Mouse (Mus musculus): ENCODE results near the gene Slc25a23. TPM values are rescaled to one million over a fixed set of nuclear protein-coding genes. Genes with fewer than 3 reads are reported as not detected.

The Slc25a23 gene
- 6.7 TPM for polyA plus RNA-seq (2017; shearing (Covaris generic))

DNA sequence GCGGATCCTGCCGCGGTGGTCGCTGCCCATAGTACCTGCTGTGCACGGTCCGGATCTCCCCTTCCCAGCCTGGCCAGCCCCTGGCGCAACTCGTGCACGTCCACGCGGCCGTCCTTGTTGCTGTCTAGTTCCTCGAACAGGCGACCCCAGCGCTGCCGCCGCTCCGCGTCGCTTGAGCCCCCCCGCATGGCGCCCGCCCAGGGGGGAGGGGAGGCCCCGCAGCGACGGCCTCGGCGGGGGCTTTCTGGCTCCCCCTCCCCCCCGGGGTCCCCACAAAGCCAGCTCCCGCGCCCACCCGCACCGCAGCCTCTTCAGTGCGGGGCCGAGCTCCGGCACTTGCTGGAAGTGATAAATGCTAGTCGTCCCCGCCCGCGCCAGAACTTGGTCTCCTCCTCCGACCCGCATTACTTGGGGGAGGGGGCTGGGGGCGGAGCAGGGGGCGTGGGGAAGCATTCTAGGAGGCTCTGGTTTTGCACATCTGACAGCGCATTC is at the start of gene Slc25a23:
Slc25a23 (minus strand) TSS at position 378 of the 492 bp plus-strand sequence.

DNA sequence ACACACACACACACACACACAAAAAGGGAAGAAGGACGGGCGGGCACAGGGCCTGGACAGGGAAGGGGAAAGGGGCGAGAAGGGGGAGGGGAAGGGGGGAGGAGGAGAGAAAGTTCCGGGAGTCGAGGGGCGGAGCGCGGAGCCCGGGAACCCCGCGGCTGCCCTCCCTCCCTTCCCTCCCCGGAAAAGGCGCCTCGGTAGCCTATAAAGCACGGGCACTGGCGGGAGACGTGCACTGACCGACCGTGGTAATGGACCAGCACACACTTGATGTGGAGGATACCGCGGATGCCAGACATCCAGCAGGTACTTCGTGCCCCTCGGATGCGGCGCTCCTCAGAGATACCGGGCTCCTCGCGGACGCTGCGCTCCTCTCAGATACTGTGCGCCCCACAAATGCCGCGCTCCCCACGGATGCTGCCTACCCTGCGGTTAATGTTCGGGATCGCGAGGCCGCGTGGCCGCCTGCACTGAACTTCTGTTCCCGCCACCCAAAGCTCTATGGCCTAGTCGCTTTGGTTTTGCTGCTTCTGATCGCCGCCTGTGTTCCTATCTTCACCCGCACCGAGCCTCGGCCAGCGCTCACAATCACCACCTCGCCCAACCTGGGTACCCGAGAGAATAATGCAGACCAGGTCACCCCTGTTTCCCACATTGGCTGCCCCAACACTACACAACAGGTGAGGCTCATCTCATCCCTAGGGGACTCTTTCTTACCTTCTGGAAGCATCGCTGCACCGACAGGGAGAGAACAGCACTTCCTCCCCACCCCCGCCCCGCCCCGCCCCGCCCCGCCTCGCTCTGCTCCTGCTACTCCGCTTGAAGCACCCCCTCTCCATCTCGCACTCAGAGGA is 45.7 kb upstream of the Slc25a23 start, which contains the start of gene Tnfsf9:
Tnfsf9 (plus strand) TSS at position 145 of the 854 bp plus-strand sequence.

DNA sequence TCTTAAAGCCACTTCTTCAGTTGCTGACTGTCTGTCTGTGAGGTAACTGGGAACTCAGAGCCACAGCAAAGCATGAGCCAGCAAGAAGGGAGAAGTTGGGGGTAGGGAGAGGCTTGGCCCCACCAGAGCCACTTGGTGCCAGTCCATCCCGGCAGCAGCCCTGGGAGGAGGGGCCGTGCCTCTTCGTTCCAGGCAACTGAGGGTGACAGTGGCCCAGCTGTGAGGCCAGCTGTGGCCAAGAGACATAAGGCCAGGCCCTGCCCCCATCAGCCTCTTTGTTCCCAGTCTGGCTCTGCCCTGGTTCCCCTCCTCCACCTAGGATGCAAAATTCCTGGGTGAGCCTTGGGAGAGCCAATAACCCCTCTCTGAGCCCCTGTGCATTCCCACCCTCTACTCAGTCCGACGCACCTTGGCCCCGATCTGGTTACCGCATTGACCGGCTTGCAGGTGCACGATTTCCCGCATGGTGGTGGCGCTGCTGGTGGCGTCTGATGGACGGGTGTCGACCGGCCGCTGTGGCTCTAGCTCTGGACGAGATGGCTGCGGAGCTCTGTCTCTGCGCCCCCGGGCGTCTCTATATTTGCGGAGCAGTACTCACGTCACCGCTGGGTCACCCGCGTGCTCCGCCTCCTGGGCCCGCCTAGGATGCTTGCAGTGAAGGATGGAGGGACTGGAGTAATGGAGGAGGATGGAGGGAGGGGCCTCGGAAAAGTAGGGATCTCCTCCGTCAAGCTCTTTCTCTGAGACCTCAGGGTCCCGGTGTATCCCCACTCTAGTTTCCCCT is 27.6 kb upstream of the Slc25a23 start, which contains the start of gene Tubb4a:
Tubb4a (minus strand) TSS at position 734 of the 784 bp plus-strand sequence.

DNA sequence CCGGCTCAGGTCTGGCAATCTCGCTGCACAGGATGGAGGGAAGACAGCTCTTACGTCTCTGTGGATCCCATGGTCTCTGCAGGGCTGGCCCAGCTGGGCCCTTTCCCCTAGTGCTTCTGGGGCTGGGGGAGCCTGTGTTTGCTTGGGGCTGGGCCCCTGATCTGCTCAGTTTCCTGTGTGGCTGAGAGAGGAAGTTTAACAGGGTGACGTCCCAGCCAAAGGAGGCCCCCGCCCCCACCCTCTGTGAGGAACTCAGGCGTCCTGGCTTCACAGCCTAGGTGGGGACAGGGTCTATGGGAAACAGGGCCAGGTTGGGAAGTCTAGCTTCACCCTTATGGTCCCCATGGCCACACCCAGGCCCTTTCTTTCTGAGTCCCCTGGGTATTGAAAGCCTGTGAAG is 18.7 kb upstream of the Slc25a23 start, which contains the start of gene Dennd1c:
Dennd1c (minus strand) TSS at position 179 of the 400 bp plus-strand sequence.

DNA sequence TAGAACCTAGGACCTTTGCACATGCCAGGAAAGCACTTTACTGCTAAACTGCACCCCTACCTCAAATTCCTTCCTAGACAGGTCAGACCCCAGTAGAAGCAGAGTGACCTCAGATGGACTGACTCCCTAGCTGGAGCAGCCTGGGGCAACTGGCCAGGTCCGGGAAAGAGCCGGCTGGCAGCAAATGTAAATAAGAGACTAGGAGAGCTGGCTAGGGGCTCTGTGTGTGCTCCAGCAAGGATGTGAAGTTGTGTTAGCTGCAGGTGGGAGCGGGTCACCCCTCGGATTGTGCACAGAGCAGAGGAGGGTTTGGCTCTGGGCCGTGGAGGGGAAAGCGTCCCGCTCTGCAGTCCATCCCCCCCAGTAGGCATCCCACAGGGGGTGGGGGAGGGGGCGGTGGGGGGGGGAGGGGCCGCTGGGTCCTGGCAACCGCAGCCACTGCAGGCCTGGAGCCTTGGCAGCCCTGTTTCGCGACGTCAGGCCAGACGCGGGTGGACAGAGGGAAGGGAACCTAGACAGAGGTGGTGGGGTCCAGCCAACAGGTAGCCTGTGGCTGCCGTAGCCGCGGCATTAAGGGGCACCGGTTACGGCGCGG is 675 bp downstream of the Slc25a23 start, which contains the start of gene Crb3:
Crb3 (plus strand) TSS at position 215 of the 595 bp plus-strand sequence.

DNA sequence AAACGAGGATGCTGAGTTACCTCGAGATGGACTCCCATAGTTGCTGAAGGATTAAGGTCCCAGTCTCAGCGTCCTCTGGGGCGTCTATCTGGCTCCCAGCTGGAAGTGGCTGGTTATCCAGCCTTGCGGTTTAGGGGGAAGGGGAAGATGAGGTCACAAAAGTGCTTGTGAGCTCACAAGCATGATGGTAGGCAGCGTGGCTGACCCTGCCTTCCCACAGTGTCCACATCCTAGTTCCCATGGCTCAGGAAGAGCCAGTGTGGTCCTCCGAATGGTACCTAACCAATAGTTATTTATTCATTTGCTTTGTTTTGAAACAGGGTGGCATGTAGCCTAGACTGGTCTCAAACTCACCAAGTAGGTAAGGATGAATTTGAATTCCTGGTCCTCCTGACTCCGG is 18.1 kb downstream of the Slc25a23 start, which contains the start of gene Slc25a41:
Slc25a41 (minus strand) TSS at position 101 of the 400 bp plus-strand sequence.

DNA sequence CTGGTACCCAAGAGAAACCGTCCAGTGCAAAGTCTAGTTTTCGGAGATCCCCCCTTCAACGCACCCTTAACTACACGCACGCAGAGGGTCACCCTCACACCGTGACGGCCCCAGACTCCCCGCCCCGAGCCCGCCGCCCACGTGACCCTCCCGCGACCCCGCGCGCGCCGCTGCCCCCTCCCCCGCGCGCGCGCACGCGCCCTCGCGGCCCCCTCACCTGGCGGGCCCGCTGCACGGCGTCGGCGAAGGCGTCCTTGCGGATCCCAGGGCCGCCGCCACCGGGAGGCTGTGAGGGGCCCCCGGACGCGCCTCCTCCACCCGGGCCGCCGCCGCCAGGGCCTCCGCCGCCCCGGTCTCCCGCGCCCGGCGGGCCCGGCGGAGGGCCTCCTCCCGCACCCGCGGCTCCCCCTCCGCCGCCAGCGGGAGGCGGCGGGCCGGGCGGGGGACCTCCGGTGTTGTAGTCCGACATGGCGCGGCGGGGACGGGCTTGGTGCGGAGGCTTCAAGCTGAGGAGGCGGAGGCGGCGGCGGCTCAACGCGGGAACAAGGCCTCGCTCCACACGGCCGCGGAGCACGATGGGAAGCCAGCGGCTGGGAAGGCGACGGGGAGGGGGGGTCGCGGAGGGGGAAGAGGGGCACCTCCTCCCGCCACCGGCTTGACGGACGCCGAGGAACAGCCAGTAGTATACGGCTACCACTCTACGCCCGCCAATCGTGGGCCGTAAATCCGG is 28.6 kb downstream of the Slc25a23 start, which contains the start of gene Khsrp:
Khsrp (minus strand) TSS at position 592 of the 730 bp plus-strand sequence.

DNA sequence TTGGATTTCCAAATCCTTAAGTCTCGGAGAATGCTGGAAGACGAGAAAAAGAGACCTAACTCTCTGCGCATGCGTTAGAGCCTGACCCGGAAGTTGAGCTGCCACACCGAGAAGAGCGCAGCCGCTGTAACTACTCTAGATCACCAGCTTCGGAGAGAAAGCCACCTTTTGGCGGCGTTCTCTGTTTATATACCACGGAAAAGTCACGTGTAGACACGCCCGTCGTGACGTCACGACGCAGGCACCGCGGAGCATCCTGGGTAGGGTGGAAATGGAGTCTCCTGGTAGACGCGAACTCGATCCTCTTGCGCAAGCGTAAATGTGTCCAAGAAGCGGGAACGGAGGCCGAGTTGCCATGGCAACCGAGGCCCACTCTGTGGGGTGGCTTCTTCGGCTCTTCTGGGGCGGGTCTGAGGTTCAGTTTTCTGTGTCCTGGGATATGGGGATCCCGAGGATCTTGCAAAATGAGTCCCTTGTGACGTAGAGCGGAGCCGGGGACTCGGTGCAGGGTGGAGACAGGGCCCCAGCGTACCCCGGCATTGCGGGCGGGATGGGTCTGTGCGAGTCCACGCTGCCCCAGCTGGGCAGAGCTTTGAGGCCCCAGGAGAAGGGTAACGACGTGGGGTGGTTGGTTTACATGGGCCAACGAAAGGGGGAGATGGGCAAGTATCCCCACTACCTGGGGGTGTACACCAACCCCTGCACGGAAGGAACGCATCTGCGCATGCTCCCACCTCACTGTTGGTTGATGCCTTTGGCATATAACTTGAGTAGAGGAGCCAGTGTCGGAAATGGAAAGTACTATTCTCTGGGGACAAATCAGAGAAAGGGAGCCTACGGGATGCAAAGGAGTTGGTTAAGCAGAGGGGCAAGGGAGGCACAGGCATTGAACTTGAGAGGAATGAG is 48.2 kb downstream of the Slc25a23 start, which contains the start of the genes Gtf2f1 and Gm17949:
Gtf2f1 (minus strand) TSS at position 53 of the 906 bp plus-strand sequence.
Gm17949 (plus strand) TSS at position 234 of the 906 bp plus-strand sequence.

DNA sequence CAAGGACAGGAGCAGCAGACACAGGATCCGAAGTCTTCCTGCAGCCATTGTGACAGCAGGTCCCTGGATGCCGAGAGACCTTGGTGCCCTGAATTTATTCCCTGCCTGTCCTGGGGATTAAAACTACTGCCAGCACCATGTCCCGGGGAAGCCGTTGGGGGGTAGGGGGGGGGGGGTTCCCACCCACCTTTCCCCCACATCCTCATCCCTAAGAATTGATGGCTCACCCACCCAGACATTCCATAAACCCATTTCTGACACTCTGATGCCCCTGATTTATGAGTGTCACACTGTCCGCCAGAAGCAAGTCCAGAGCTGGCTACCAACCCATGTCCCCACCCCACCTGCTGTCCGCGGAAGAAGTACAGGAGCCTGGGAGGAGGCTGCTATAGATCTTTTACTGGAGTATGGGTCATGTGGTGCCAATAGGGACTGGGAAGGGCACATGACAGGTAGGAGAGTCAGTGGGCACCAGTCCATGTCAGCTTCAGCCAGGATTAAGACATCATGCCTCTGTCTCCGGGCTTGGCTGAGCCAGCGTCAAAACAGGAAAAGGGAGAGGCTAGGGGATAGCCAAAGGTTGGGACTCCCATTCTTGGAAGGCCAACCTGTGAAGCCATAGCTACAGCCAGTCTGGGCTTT is 59.6 kb downstream of the Slc25a23 start, which contains the start of gene Pspn:
Pspn (minus strand) TSS at position 51 of the 642 bp plus-strand sequence.

DNA sequence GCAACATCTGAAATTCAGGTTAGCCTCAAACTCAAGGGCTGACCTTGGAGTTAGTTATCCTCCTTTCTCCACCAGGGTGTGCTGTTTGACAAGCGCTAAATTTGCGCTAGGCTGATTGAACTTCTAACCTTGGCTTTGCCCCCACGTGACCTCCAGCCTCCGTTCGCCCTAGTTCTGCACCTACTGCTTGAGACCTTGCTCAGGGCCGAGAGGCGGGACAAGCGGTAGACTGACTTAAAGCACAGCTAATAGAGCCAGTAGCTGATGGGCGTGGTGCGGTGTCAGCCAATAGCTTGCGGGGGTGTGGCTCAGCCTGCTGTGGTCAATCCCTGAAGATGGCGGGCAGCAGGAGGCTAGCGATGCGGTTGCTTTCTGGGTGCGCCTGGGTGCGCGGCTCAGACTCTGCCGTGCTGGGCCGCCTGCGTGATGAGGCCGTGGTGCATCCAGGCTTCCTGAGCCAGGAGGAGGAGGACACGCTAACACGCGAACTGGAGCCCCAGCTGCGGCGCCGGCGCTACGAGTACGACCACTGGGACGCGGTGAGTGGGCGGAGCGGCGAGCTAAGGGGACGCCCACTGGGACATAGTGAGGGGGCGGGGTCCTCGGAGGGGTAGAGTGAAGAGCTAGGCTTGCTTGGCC is 62.5 kb downstream of the Slc25a23 start, which contains the start of gene Alkbh7:
Alkbh7 (plus strand) TSS at position 311 of the 639 bp plus-strand sequence.

Other genes starting within 250 kb of the Slc25a23 start
- 2.5 TPM for gene Rfx2, start 228.8 kb downstream of the Slc25a23 start, polyA plus RNA-seq (2017; shearing (Covaris generic))
- not detected for gene Acsbg2, start 185.4 kb downstream of the Slc25a23 start, polyA plus RNA-seq (2017; shearing (Covaris generic))
- 0.14 TPM for gene 1700061G19Rik, start 184.4 kb downstream of the Slc25a23 start, polyA plus RNA-seq (2017; shearing (Covaris generic))
- 24.8 TPM for gene Mllt1, start 124.4 kb downstream of the Slc25a23 start, polyA plus RNA-seq (2017; shearing (Covaris generic))
- not detected for gene Acer1, start 77.7 kb downstream of the Slc25a23 start, polyA plus RNA-seq (2017; shearing (Covaris generic))
- gene Clpp, start 69.6 kb downstream of the Slc25a23 start, polyA plus RNA-seq (2017; shearing (Covaris generic)) = 39.7 TPM
- 12.0 TPM for gene Alkbh7, start 62.5 kb downstream of the Slc25a23 start, polyA plus RNA-seq (2017; shearing (Covaris generic))
- not detected for gene Pspn, start 59.8 kb downstream of the Slc25a23 start, polyA plus RNA-seq (2017; shearing (Covaris generic))
- gene Gtf2f1, start 48.6 kb downstream of the Slc25a23 start, polyA plus RNA-seq (2017; shearing (Covaris generic)) = 62.3 TPM
- 0.42 TPM for gene Gm17949, start 48.4 kb downstream of the Slc25a23 start, polyA plus RNA-seq (2017; shearing (Covaris generic))
- gene Khsrp, start 28.3 kb downstream of the Slc25a23 start, polyA plus RNA-seq (2017; shearing (Covaris generic)) = 48.7 TPM
- not detected for gene Slc25a41, start 18.2 kb downstream of the Slc25a23 start, polyA plus RNA-seq (2017; shearing (Covaris generic))
- gene Crb3, start 758 bp downstream of the Slc25a23 start, polyA plus RNA-seq (2017; shearing (Covaris generic)) = 4.4 TPM
- 159 TPM for gene Dennd1c, start 18.7 kb upstream of the Slc25a23 start, polyA plus RNA-seq (2017; shearing (Covaris generic))
- gene Tubb4a, start 27.9 kb upstream of the Slc25a23 start, polyA plus RNA-seq (2017; shearing (Covaris generic)) = 1.5 TPM
- gene Tnfsf9, start 45.5 kb upstream of the Slc25a23 start, polyA plus RNA-seq (2017; shearing (Covaris generic)) = 17.9 TPM
- not detected for gene Cd70, start 89.9 kb upstream of the Slc25a23 start, polyA plus RNA-seq (2017; shearing (Covaris generic))
- gene Tnfsf14, start 134.3 kb upstream of the Slc25a23 start, polyA plus RNA-seq (2017; shearing (Covaris generic)) = 10.9 TPM
- gene C3, start 168.3 kb upstream of the Slc25a23 start, polyA plus RNA-seq (2017; shearing (Covaris generic)) = 0.07 TPM
- 56.3 TPM for gene Gpr108, start 188.6 kb upstream of the Slc25a23 start, polyA plus RNA-seq (2017; shearing (Covaris generic))
- 5.4 TPM for gene Trip10, start 189.6 kb upstream of the Slc25a23 start, polyA plus RNA-seq (2017; shearing (Covaris generic))
- 149 TPM for gene Vav1, start 219.2 kb upstream of the Slc25a23 start, polyA plus RNA-seq (2017; shearing (Covaris generic))